In genomic region chr4:43877230-43877629, GRCm38 (mm10) we compare ENCODE assay signal across 25 mouse cellular contexts. TPM values are rescaled to one million over a fixed set of nuclear protein-coding genes. Genes with fewer than 3 reads are reported as not detected.
DNase-seq lines count a peak whose midpoint lies in the region; ATAC-seq and TF ChIP-seq lines count a peak whose summit lies in the region.
"Had no signal": no experiment of that assay in that cellular context is flagged by ENCODE, and none has a peak within 500 bp of the region (broad histone marks: within the 10 kb centered on the region; RNA-seq: fewer than 3 reads in every experiment).

No protein-coding gene starts in this region.

- no peak overlapping the region for H3K4me3 ChIP-seq in heart, embryonic 11.5 days (ENCODE audit: low read depth, low read length)
- no peak overlapping the region for H3K4me3 ChIP-seq in limb, embryonic 12.5 days (replicated peaks)
- no peak overlapping the region for H3K4me3 ChIP-seq in limb, embryonic 10.5 days
- no peak overlapping the region for H3K4me3 ChIP-seq in midbrain, embryonic 14.5 days (replicated peaks; ENCODE audit: low read depth, low read length)
- H3K4me3 ChIP-seq in midbrain, postnatal 0 days (ENCODE audit: low read depth, low read length), result no peak overlapping the region
- no peak overlapping the region for H3K4me3 ChIP-seq in midbrain, embryonic 15.5 days
- H3K4me3 ChIP-seq: embryonic facial prominence, embryonic 15.5 days; erythroblast, embryonic 14.5 days; gastrocnemius, adult 2 months had no signal

- H3K27me3 ChIP-seq in heart, embryonic 11.5 days (ENCODE audit: control insufficient read depth, insufficient read depth, low read length), result no peaks in the 10 kb centered on the region
- H3K27me3 ChIP-seq in limb, embryonic 12.5 days, result no peaks in the 10 kb centered on the region
- H3K27me3 ChIP-seq in limb, embryonic 10.5 days (ENCODE audit: low read depth, poor library complexity, severe bottlenecking), result no peaks in the 10 kb centered on the region
- H3K27me3 ChIP-seq in midbrain, embryonic 14.5 days (ENCODE audit: control insufficient read depth, insufficient read depth, low read length), result no peaks in the 10 kb centered on the region
- H3K27me3 ChIP-seq in midbrain, postnatal 0 days (ENCODE audit: insufficient read depth, low read length), result no peaks in the 10 kb centered on the region
- no peaks in the 10 kb centered on the region for H3K27me3 ChIP-seq in midbrain, embryonic 15.5 days (replicated peaks)
- H3K27me3 ChIP-seq: embryonic facial prominence, embryonic 15.5 days had no signal

- peak; percentile 56 for DNase-seq in heart, adult 11 months
- DNase-seq in limb, embryonic 10.5 days (ENCODE audit: low spot score), result no peak
- DNase-seq in midbrain, embryonic 14.5 days, result no peak
- no peak for DNase-seq in midbrain, postnatal 0 days (ENCODE audit: low spot score)
- DNase-seq: adrenal gland, adult 8-10 months; adrenal gland, postnatal 36 days; B cell, adult 2 months; cerebellum, adult 2 months; cerebellum, postnatal 10 days; gastrocnemius, adult 2 months; gastrocnemius, postnatal 25 days; heart, postnatal 10 days; heart, postnatal 4 days had no signal

- ATAC-seq in heart, embryonic 11.5 days (replicated peaks; ENCODE audit: insufficient number of reproducible peaks, low FRiP score, low TSS enrichment), result no peak
- no peak for ATAC-seq in limb, embryonic 12.5 days (ENCODE audit: insufficient number of reproducible peaks, insufficient read depth, low FRiP score, low TSS enrichment, low read depth)
- no peak for ATAC-seq in midbrain, embryonic 14.5 days (ENCODE audit: low FRiP score, low TSS enrichment)
- no peak for ATAC-seq in midbrain, postnatal 0 days (ENCODE audit: low FRiP score)
- ATAC-seq in midbrain, embryonic 15.5 days (replicated peaks), result no peak
- ATAC-seq: CD4-positive, CD25-positive, alpha-beta regulatory T cell, adult 4 months; forebrain, embryonic 14.5 days had no signal

- H3K36me3 ChIP-seq in heart, embryonic 11.5 days (ENCODE audit: control insufficient read depth, insufficient read depth, low read length), result no peaks in the 10 kb centered on the region
- H3K36me3 ChIP-seq in limb, embryonic 12.5 days, result no peaks in the 10 kb centered on the region
- no peaks in the 10 kb centered on the region for H3K36me3 ChIP-seq in limb, embryonic 10.5 days
- no peaks in the 10 kb centered on the region for H3K36me3 ChIP-seq in midbrain, embryonic 14.5 days (ENCODE audit: control insufficient read depth, insufficient read depth, low read length)
- no peaks in the 10 kb centered on the region for H3K36me3 ChIP-seq in midbrain, postnatal 0 days (ENCODE audit: insufficient read depth, low read length)
- H3K36me3 ChIP-seq in midbrain, embryonic 15.5 days (replicated peaks), result no peaks in the 10 kb centered on the region
- H3K36me3 ChIP-seq: embryonic facial prominence, embryonic 15.5 days; forebrain, embryonic 10.5 days; G1E had no signal

- no peaks in the 10 kb centered on the region; the same call in 1 of the 2 replicates for H3K9me3 ChIP-seq in heart, embryonic 11.5 days (replicated peaks; ENCODE audit: control insufficient read depth, low read length)
- H3K9me3 ChIP-seq in limb, embryonic 12.5 days, result no peaks in the 10 kb centered on the region
- no peaks in the 10 kb centered on the region for H3K9me3 ChIP-seq in limb, embryonic 10.5 days (replicated peaks)
- no peaks in the 10 kb centered on the region for H3K9me3 ChIP-seq in midbrain, embryonic 14.5 days (ENCODE audit: control insufficient read depth, low read length)
- H3K9me3 ChIP-seq in midbrain, postnatal 0 days (ENCODE audit: low read length), result no peaks in the 10 kb centered on the region
- H3K9me3 ChIP-seq in midbrain, embryonic 15.5 days, result no peaks in the 10 kb centered on the region
- H3K9me3 ChIP-seq: embryonic facial prominence, embryonic 15.5 days had no signal

- no peak overlapping the region for H3K27ac ChIP-seq in heart, embryonic 11.5 days (ENCODE audit: low read depth, low read length)
- H3K27ac ChIP-seq in limb, embryonic 12.5 days, result no peak overlapping the region
- H3K27ac ChIP-seq in limb, embryonic 10.5 days, result no peak overlapping the region
- no peak overlapping the region for H3K27ac ChIP-seq in midbrain, embryonic 14.5 days (replicated peaks; ENCODE audit: low read depth, low read length)
- H3K27ac ChIP-seq in midbrain, postnatal 0 days (ENCODE audit: low read depth, low read length), result no peak overlapping the region
- no peak overlapping the region for H3K27ac ChIP-seq in midbrain, embryonic 15.5 days
- H3K27ac ChIP-seq: embryonic facial prominence, embryonic 15.5 days; forebrain, embryonic 10.5 days had no signal

- WGBS in heart, embryonic 11.5 days (ENCODE audit: insufficient replicate concordance), result 89% methylated on average over 1 of the region's 1 CpGs
- 95% methylated on average over 1 of the region's 1 CpGs for WGBS in limb, embryonic 12.5 days
- WGBS in limb, embryonic 10.5 days, result 94% methylated on average over 1 of the region's 1 CpGs
- 98% methylated on average over 1 of the region's 1 CpGs for WGBS in midbrain, embryonic 14.5 days
- 97% methylated on average over 1 of the region's 1 CpGs for WGBS in midbrain, postnatal 0 days
- WGBS in midbrain, embryonic 15.5 days, result 89% methylated on average over 1 of the region's 1 CpGs

- no peak for TF ChIP-seq CTCF in midbrain, postnatal 0 days (IDR thresholded peaks at IDR 0.05)

- no peak overlapping the region for H3K4me2 ChIP-seq in heart, embryonic 11.5 days
- H3K4me2 ChIP-seq in limb, embryonic 12.5 days, result no peak overlapping the region
- H3K4me2 ChIP-seq in midbrain, embryonic 14.5 days (ENCODE audit: low read length), result peak overlapping the region; percentile 87; the same call in 1 of the 2 replicates
- H3K4me2 ChIP-seq in midbrain, postnatal 0 days (ENCODE audit: low read depth, low read length, poor library complexity, severe bottlenecking), result no peak overlapping the region
- H3K4me2 ChIP-seq in midbrain, embryonic 15.5 days, result peak overlapping the region; percentile 89; the same call in 1 of the 2 replicates
- H3K4me2 ChIP-seq: embryonic facial prominence, embryonic 15.5 days had no signal

- no peak overlapping the region for H3K9ac ChIP-seq in heart, embryonic 11.5 days (ENCODE audit: low read depth, low read length)
- 0 out of 2 replicates have a peak overlapping the region, but pooled peaks have one; percentile 5 for H3K9ac ChIP-seq in limb, embryonic 12.5 days (replicated peaks)
- H3K9ac ChIP-seq in midbrain, embryonic 14.5 days (replicated peaks; ENCODE audit: low read length), result no peak overlapping the region
- no peak overlapping the region for H3K9ac ChIP-seq in midbrain, postnatal 0 days (replicated peaks; ENCODE audit: low read length, poor library complexity, severe bottlenecking)
- no peak overlapping the region for H3K9ac ChIP-seq in midbrain, embryonic 15.5 days
- H3K9ac ChIP-seq: embryonic facial prominence, embryonic 15.5 days had no signal

- H3K4me1 ChIP-seq in heart, embryonic 11.5 days (ENCODE audit: control insufficient read depth, insufficient read depth, low read length), result peaks cover 29% of the 10 kb centered on the region
- H3K4me1 ChIP-seq in limb, embryonic 12.5 days (replicated peaks), result peaks cover 31% of the 10 kb centered on the region
- peaks cover 44% of the 10 kb centered on the region for H3K4me1 ChIP-seq in limb, embryonic 10.5 days
- H3K4me1 ChIP-seq in midbrain, embryonic 14.5 days (ENCODE audit: control insufficient read depth, insufficient read depth, low read length), result peaks cover 15% of the 10 kb centered on the region
- H3K4me1 ChIP-seq in midbrain, postnatal 0 days (ENCODE audit: insufficient read depth, low read length), result 0 out of 2 replicates have a peak, but pooled peaks cover 6% of the 10 kb centered on the region
- peaks cover 23% of the 10 kb centered on the region for H3K4me1 ChIP-seq in midbrain, embryonic 15.5 days

RNA-seq across cellular contexts. Expression of gene Reck, which starts 1.9 kb away (rescaled TPM):
- 11.8 and 13.6 TPM in 2 replicates for polyA plus RNA-seq in heart, embryonic 11.5 days (2014; fragmentation: Nextera tagmentation; extraction: Ambion mirVana)
- polyA plus RNA-seq in limb, embryonic 12.5 days (2016; fragmentation: Nextera tagmentation; extraction: Ambion mirVana), result 26.9 and 33.1 TPM in 2 replicates
- polyA plus RNA-seq in limb, embryonic 10.5 days (2016; fragmentation: Nextera tagmentation; extraction: Ambion mirVana), result 20.2 and 22.9 TPM in 2 replicates
- polyA plus RNA-seq in midbrain, embryonic 14.5 days (2014; fragmentation: Nextera tagmentation; extraction: Ambion mirVana), result 4.4 and 6.8 TPM in 2 replicates
- 6.0 and 7.0 TPM in 2 replicates for total RNA-seq in midbrain, postnatal 0 days (2014; rRNA removed)
- 3.8 and 3.9 TPM in 2 replicates for polyA plus RNA-seq in midbrain, postnatal 0 days (2015; fragmentation: Nextera tagmentation; extraction: Ambion mirVana)
- 6.7 and 7.0 TPM in 2 replicates for polyA plus RNA-seq in midbrain, embryonic 15.5 days (2015; fragmentation: Nextera tagmentation; extraction: Ambion mirVana)
- polyA plus RNA-seq: erythroblast, embryonic 14.5 days had no signal

RNA-seq across cellular contexts. Expression of gene Olfr155, which starts 25.9 kb away (rescaled TPM):
- polyA plus RNA-seq in heart, embryonic 11.5 days (2014; fragmentation: Nextera tagmentation; extraction: Ambion mirVana), result not detected in 2 replicates
- not detected in 2 replicates for polyA plus RNA-seq in limb, embryonic 12.5 days (2016; fragmentation: Nextera tagmentation; extraction: Ambion mirVana)
- not detected in 2 replicates for polyA plus RNA-seq in limb, embryonic 10.5 days (2016; fragmentation: Nextera tagmentation; extraction: Ambion mirVana)
- polyA plus RNA-seq in midbrain, embryonic 14.5 days (2014; fragmentation: Nextera tagmentation; extraction: Ambion mirVana), result not detected in 2 replicates
- total RNA-seq in midbrain, postnatal 0 days (2014; rRNA removed), result not detected in 2 replicates
- not detected in 2 replicates for polyA plus RNA-seq in midbrain, postnatal 0 days (2015; fragmentation: Nextera tagmentation; extraction: Ambion mirVana)
- polyA plus RNA-seq in midbrain, embryonic 15.5 days (2015; fragmentation: Nextera tagmentation; extraction: Ambion mirVana), result not detected in 2 replicates
- total RNA-seq: adrenal gland, adult 8-10 months; adrenal gland, postnatal 36 days; gastrocnemius, adult 2 months; gastrocnemius, postnatal 25 days; granulocyte monocyte progenitor cell, adult 5-6 weeks; heart, postnatal 10 days; heart, postnatal 4 days had no signal
- polyA plus RNA-seq: CD4-positive, CD25-positive, alpha-beta regulatory T cell, adult 4 months; cerebellum, adult 2 months; embryonic facial prominence, embryonic 11.5 days; erythroblast, embryonic 14.5 days; forebrain, embryonic 10.5 days; forebrain, embryonic 14.5 days; G1E; heart, embryonic 14.5 days had no signal

RNA-seq across cellular contexts. Expression of gene Olfr157, which starts 37.2 kb away (rescaled TPM):
- polyA plus RNA-seq in heart, embryonic 11.5 days (2014; fragmentation: Nextera tagmentation; extraction: Ambion mirVana), result 0.03 TPM in 2 replicates
- polyA plus RNA-seq in limb, embryonic 12.5 days (2016; fragmentation: Nextera tagmentation; extraction: Ambion mirVana), result 0.12 TPM in 1 of 2 replicates, not detected in the other
- not detected in 2 replicates for polyA plus RNA-seq in limb, embryonic 10.5 days (2016; fragmentation: Nextera tagmentation; extraction: Ambion mirVana)
- not detected in 2 replicates for polyA plus RNA-seq in midbrain, embryonic 14.5 days (2014; fragmentation: Nextera tagmentation; extraction: Ambion mirVana)
- total RNA-seq in midbrain, postnatal 0 days (2014; rRNA removed), result not detected in 2 replicates
- polyA plus RNA-seq in midbrain, postnatal 0 days (2015; fragmentation: Nextera tagmentation; extraction: Ambion mirVana), result not detected in 2 replicates
- not detected in 2 replicates for polyA plus RNA-seq in midbrain, embryonic 15.5 days (2015; fragmentation: Nextera tagmentation; extraction: Ambion mirVana)
- total RNA-seq: adrenal gland, adult 8-10 months; adrenal gland, postnatal 36 days; gastrocnemius, adult 2 months; gastrocnemius, postnatal 25 days; granulocyte monocyte progenitor cell, adult 5-6 weeks; heart, postnatal 10 days; heart, postnatal 4 days had no signal
- polyA plus RNA-seq: cerebellum, adult 2 months; embryonic facial prominence, embryonic 11.5 days; erythroblast, embryonic 14.5 days; forebrain, embryonic 10.5 days; forebrain, embryonic 14.5 days; G1E; heart, embryonic 14.5 days had no signal

RNA-seq across cellular contexts. Expression of gene Olfr156, which starts 53.5 kb away (rescaled TPM):
- not detected in 2 replicates for polyA plus RNA-seq in heart, embryonic 11.5 days (2014; fragmentation: Nextera tagmentation; extraction: Ambion mirVana)
- 0.19 TPM in 1 of 2 replicates, not detected in the other for polyA plus RNA-seq in limb, embryonic 12.5 days (2016; fragmentation: Nextera tagmentation; extraction: Ambion mirVana)
- polyA plus RNA-seq in limb, embryonic 10.5 days (2016; fragmentation: Nextera tagmentation; extraction: Ambion mirVana), result not detected in 2 replicates
- not detected in 2 replicates for polyA plus RNA-seq in midbrain, embryonic 14.5 days (2014; fragmentation: Nextera tagmentation; extraction: Ambion mirVana)
- total RNA-seq in midbrain, postnatal 0 days (2014; rRNA removed), result not detected in 2 replicates
- polyA plus RNA-seq in midbrain, postnatal 0 days (2015; fragmentation: Nextera tagmentation; extraction: Ambion mirVana), result not detected in 2 replicates
- polyA plus RNA-seq in midbrain, embryonic 15.5 days (2015; fragmentation: Nextera tagmentation; extraction: Ambion mirVana), result not detected in 2 replicates
- total RNA-seq: adrenal gland, adult 8-10 months; adrenal gland, postnatal 36 days; gastrocnemius, adult 2 months; gastrocnemius, postnatal 25 days; granulocyte monocyte progenitor cell, adult 5-6 weeks; heart, postnatal 10 days; heart, postnatal 4 days had no signal
- polyA plus RNA-seq: CD4-positive, CD25-positive, alpha-beta regulatory T cell, adult 4 months; cerebellum, adult 2 months; embryonic facial prominence, embryonic 11.5 days; embryonic facial prominence, embryonic 15.5 days; erythroblast, embryonic 14.5 days; forebrain, embryonic 10.5 days; forebrain, embryonic 14.5 days; G1E; heart, embryonic 14.5 days had no signal

Comparison
In these comparisons a context has a peak if more than half of its experiments do, and no peak if none do; other contexts are left out.
1. H3K4me2 ChIP-seq: peak in midbrain, embryonic 14.5 days (single experiment) and midbrain, embryonic 15.5 days (single experiment); none in heart, embryonic 11.5 days (single experiment), limb, embryonic 12.5 days (single experiment) and midbrain, postnatal 0 days (single experiment).